Mouse (Mus musculus) small intestine, adult 2 months (tissue): ENCODE measurements around the gene Kdm4a.

ENCODE experiments used
- CTCF ChIP-seq: fragments of 200-500 bp; IDR thresholded peaks from 2 replicates; pipeline ENCODE4 v1.5.1; 2012; ENCODE audit warnings: low read depth, mild to moderate bottlenecking, control low read depth, inconsistent platforms, low read length, moderate library complexity, mixed read lengths; ENCODE audit not compliant: insufficient replicate concordance, insufficient read length; ENCODE audit errors: extremely low read depth
- POLR2A ChIP-seq: fragments of 200-500 bp; IDR thresholded peaks from 2 replicates; pipeline ENCODE4 v1.6.1; 2012; ENCODE audit warnings: low read depth, mild to moderate bottlenecking, control low read depth, inconsistent platforms, low read length, moderate library complexity

GRCm38 (mm10) chr4:118196185-118196584 is 16.3 kb upstream of the Kdm4a start:
- TF ChIP-seq CTCF (no peak), POLR2A (no peak)
